Mouse (Mus musculus) liver, adult 2 months (tissue): ENCODE results near the gene Akap17b. TPM values are rescaled to one million over a fixed set of nuclear protein-coding genes. Genes with fewer than 3 reads are reported as not detected.

Source experiments
- DNase-seq: peaks from one replicate; pipeline ENCODE4 v3.0.0-alpha.2; 2011; ENCODE audit warnings: low read depth, low spot score; ENCODE audit errors: extremely low read depth
- H3K27ac ChIP-seq: fragments of 200-500 bp; replicated peaks from 2 replicates; pipeline ENCODE4 v1.5.1; 2012; ENCODE audit warnings: low read depth, mild to moderate bottlenecking, control low read depth, inconsistent platforms, low read length; ENCODE audit not compliant: insufficient read depth
- H3K27me3 ChIP-seq: fragments of 200-500 bp; 2 replicates; pipeline ENCODE4 v1.6.1; 2012; ENCODE audit warnings: mild to moderate bottlenecking, moderate library complexity, low read length, inconsistent platforms; ENCODE audit not compliant: control insufficient read depth, insufficient read depth
- H3K36me3 ChIP-seq: fragments of 200-500 bp; 2 replicates; pipeline ENCODE4 v1.6.1; 2012; ENCODE audit warnings: low read length, inconsistent platforms; ENCODE audit not compliant: control insufficient read depth, insufficient read depth
- H3K4me1 ChIP-seq: fragments of 200-500 bp; 2 replicates; pipeline ENCODE4 v1.6.1; 2011; ENCODE audit warnings: low read length; ENCODE audit not compliant: control insufficient read depth, insufficient read depth
- H3K4me3 ChIP-seq: fragments of 200-500 bp; 2 replicates; pipeline ENCODE4 v1.5.1; 2011; ENCODE audit warnings: low read depth, mild to moderate bottlenecking, control low read depth, low read length, moderate library complexity; ENCODE audit not compliant: insufficient read depth
- H3K79me2 ChIP-seq: fragments of 200-500 bp; 2 replicates; pipeline ENCODE4 v1.6.1; 2012; ENCODE audit warnings: inconsistent platforms, mild to moderate bottlenecking, low read length, moderate library complexity; ENCODE audit not compliant: control insufficient read depth, insufficient read depth
- H3K9ac ChIP-seq: fragments of 200-500 bp; 2 replicates; pipeline ENCODE4 v1.6.1; 2012; ENCODE audit warnings: low read depth, mild to moderate bottlenecking, control low read depth, inconsistent platforms, low read length
- CTCF ChIP-seq: fragments of 200-500 bp; IDR thresholded peaks from 2 replicates; pipeline ENCODE4 v1.5.1; 2011; ENCODE audit warnings: low read depth, low read length, control low read depth
- POLR2A ChIP-seq: fragments of 200-500 bp; IDR thresholded peaks from 2 replicates; pipeline ENCODE4 v1.6.1; 2011; ENCODE audit warnings: low read length, control low read depth; ENCODE audit not compliant: insufficient read depth; ENCODE audit errors: extremely low read depth
- WGBS: fragments of 180-500 bp; shearing (Covaris S2); methylation state at CpG from one replicate; pipeline ENCODE4 v1.1.7; 2018; 5-methylcytosine and 5-hydroxymethylcytosine counted together
- polyA plus RNA-seq: library from polyadenylated mRNA; depleted of rRNA; stranded (reverse); fragments of >200 nt; gene quantifications from 2 replicates; pipeline ENCODE4 v1.2.3, GENCODE M21; 2012; rRNA removed
- total RNA-seq: library from RNA; depleted of rRNA; stranded (reverse); fragments of >200 nt; gene quantifications from 2 replicates; pipeline ENCODE4 v1.2.3, GENCODE M21; 2014; rRNA removed

Akap17b gene
- total and polyA plus RNA-seq, 2 experiments: 0.48 to 1.9 TPM

DNA sequence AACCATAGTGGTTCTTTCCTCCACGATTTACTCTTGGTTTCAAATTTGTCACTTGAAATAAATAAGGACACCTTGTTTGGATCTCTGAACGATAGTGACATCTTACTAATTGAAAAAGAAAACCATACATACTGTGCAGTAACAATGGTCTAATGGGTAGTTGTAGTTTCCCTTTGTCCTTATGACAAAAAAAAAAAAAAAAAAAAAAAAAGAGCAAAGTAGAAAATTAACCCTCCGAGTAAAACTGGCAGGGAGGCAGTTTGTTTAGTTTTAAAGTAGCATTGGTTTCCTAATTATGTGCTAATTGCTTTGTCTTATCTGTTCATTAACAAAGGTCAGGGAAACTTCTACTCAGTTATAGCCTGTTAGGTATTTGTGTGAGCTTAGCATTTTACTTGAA lies 83.1 kb downstream of the Akap17b start:
- H3K4me1 ChIP-seq: no peaks in the 10 kb centered on the region
- 3% methylated on average over 3 of the region's 3 CpGs for WGBS
- DNase-seq: no peak

DNA sequence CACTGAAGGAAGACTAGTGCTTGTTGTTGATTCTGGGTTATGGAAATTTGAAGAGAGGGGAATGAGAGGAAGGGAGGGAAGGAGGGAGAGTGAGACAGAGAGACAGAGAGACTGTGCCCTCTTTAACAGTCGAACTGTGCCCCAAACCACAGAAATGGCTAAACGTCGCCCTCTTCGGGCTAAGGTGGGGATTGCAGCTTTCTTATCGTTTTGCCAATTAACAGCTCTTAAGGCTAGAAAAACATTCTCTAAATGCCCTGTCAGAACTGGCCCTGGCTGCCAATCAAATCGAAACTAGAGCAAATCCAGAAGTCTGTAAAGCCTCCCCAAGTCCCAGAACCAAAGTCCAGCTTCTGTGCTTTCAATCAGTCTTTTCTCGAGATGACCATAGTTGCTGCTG lies 83.5 kb downstream of the Akap17b start:
- H3K4me3 ChIP-seq: no peak overlapping the region
- H3K27me3 ChIP-seq: no peaks in the 10 kb centered on the region
- no peaks in the 10 kb centered on the region for H3K79me2 ChIP-seq
- no peaks in the 10 kb centered on the region for H3K36me3 ChIP-seq
- H3K4me1 ChIP-seq: no peaks in the 10 kb centered on the region
- TF ChIP-seq CTCF: peak; percentile 58
- TF ChIP-seq POLR2A: no peak
- H3K9ac ChIP-seq: no peak overlapping the region
- H3K27ac ChIP-seq: no peak overlapping the region
- DNase-seq: peak; percentile 82
- 3% methylated on average over 7 of the region's 7 CpGs for WGBS

More for the DNA sequence above, 83.1 kb downstream of the Akap17b start:
- H3K79me2 ChIP-seq: no peaks in the 10 kb centered on the region
- no peak overlapping the region for H3K27ac ChIP-seq
- H3K4me3 ChIP-seq: no peak overlapping the region
- H3K36me3 ChIP-seq: no peaks in the 10 kb centered on the region
- H3K9ac ChIP-seq: no peak overlapping the region
- no peak for TF ChIP-seq POLR2A
- no peak for TF ChIP-seq CTCF
- no peaks in the 10 kb centered on the region for H3K27me3 ChIP-seq

DNA sequence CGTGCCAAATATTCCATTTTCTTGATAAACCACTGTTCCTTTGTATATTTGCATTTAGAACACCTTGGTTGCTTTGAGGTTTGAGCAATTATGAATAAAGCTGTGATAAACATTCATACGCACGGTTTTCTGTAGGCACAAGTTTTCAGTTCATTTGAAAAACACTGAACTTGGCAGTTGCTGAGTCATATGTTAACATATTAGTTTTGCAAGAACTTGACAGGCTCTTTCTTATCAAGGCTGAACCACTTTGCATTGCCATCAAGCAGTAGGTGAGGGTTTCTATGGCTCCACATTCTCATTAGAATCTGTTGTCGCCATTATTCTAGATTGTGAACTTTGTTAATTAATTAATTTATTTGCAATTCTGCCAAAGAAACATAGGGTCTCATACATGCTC lies 85.0 kb downstream of the Akap17b start:
- Histone ChIP-seq H3K9ac (no peak overlapping the region), H3K27me3 (no peaks in the 10 kb centered on the region), H3K4me1 (no peaks in the 10 kb centered on the region), H3K4me3 (no peak overlapping the region), H3K27ac (no peak overlapping the region), H3K79me2 (no peaks in the 10 kb centered on the region), H3K36me3 (no peaks in the 10 kb centered on the region)
- whole genome bisulfite sequencing: 67% methylated on average over 4 of the region's 4 CpGs
- DNase-seq: no peak
- TF ChIP-seq POLR2A (no peak), CTCF (no peak)

Other genes starting within 250 kb of the Akap17b start
- gene Gm6268, start 244.1 kb downstream of the Akap17b start, total RNA-seq: not detected in 2 replicates
- not detected in 2 replicates for gene Gm6268, start 244.1 kb downstream of the Akap17b start, polyA plus RNA-seq
- gene Gm14569, start 153.6 kb downstream of the Akap17b start, total RNA-seq: not detected in 2 replicates
- not detected in 2 replicates for gene Gm14569, start 153.6 kb downstream of the Akap17b start, polyA plus RNA-seq
- 1,285 and 1,377 TPM in 2 replicates for gene Pgrmc1, start 47.2 kb downstream of the Akap17b start, total RNA-seq
- 669 and 710 TPM in 2 replicates for gene Pgrmc1, start 47.2 kb downstream of the Akap17b start, polyA plus RNA-seq
- gene Slc25a43, start 98.3 kb upstream of the Akap17b start, total RNA-seq: 0.18 and 0.20 TPM in 2 replicates
- gene Slc25a43, start 98.3 kb upstream of the Akap17b start, polyA plus RNA-seq: 0.09 and 0.24 TPM in 2 replicates
- 748 and 759 TPM in 2 replicates for gene Slc25a5, start 150.3 kb upstream of the Akap17b start, total RNA-seq
- gene Slc25a5, start 150.3 kb upstream of the Akap17b start, polyA plus RNA-seq: 693 and 735 TPM in 2 replicates
- gene Ube2a, start 228.5 kb upstream of the Akap17b start, total RNA-seq: 12.2 and 17.5 TPM in 2 replicates
- 21.9 and 25.9 TPM in 2 replicates for gene Ube2a, start 228.5 kb upstream of the Akap17b start, polyA plus RNA-seq
- 26.2 and 30.5 TPM in 2 replicates for gene C330007P06Rik, start 228.7 kb upstream of the Akap17b start, total RNA-seq
- 9.4 and 12.1 TPM in 2 replicates for gene C330007P06Rik, start 228.7 kb upstream of the Akap17b start, polyA plus RNA-seq